Mouse (Mus musculus): ENCODE data around the gene Rims4.

GRCm38 (mm10) chr2:163904323-163904722 lies 14.2 kb downstream of the Rims4 start:
- TF ChIP-seq CTCF (IDR thresholded peaks at IDR 0.05; ENCODE audit: extremely low read depth, insufficient read length, insufficient replicate concordance, low read depth, low read length) (no peak), POLR2A (IDR thresholded peaks at IDR 0.05; ENCODE audit: low read depth, low read length) (no peak)

Measured in small intestine, adult 2 months (tissue).